Mouse (Mus musculus) brain, embryonic 14.5 days (tissue): ENCODE data around the gene Gpr146. TPM values are rescaled to one million over a fixed set of nuclear protein-coding genes. Genes with fewer than 3 reads are reported as not detected.
"Not testable (repeated sequence)": the region's sequence is repeated elsewhere in the genome, so short reads cannot be mapped to it uniquely, and the experiment has no call there.

ENCODE experiments used
- DNase-seq: peaks from one replicate; pipeline ENCODE4 v3.0.0-alpha.2; 2011; ENCODE audit warnings: low read depth
- CTCF ChIP-seq: fragments of 200-500 bp; IDR thresholded peaks from 2 replicates; pipeline ENCODE4 v1.5.1; 2012; ENCODE audit warnings: inconsistent platforms, mild to moderate bottlenecking, moderate library complexity, borderline replicate concordance; ENCODE audit not compliant: insufficient read depth, insufficient read length; ENCODE audit errors: extremely low read depth
- POLR2A ChIP-seq: fragments of 200-500 bp; IDR thresholded peaks from 2 replicates; pipeline ENCODE4 v1.6.1; 2012; ENCODE audit warnings: mild to moderate bottlenecking, inconsistent platforms, borderline replicate concordance; ENCODE audit not compliant: poor library complexity, insufficient read depth, insufficient read length, severe bottlenecking; ENCODE audit errors: extremely low read depth
- polyA plus RNA-seq: library from polyadenylated mRNA; depleted of rRNA; stranded (reverse); fragments of >200 nt; gene quantifications from 2 replicates; pipeline ENCODE4 v1.2.3, GENCODE M21; 2012

Gene Gpr146
- polyA plus RNA-seq, 1 experiment = 2.0 TPM

- TF ChIP-seq CTCF (no peak), POLR2A (no peak)
- DNase-seq = peak; percentile 52
Measured at GRCm38 (mm10) chr5:139387329-139388194, 10.1 kb downstream of the Gpr146 start.

GRCm38 (mm10) chr5:139388195-139388570, 10.7 kb downstream of the Gpr146 start:
- DNase-seq = no peak
- TF ChIP-seq CTCF (no peak), POLR2A (no peak)

DNA sequence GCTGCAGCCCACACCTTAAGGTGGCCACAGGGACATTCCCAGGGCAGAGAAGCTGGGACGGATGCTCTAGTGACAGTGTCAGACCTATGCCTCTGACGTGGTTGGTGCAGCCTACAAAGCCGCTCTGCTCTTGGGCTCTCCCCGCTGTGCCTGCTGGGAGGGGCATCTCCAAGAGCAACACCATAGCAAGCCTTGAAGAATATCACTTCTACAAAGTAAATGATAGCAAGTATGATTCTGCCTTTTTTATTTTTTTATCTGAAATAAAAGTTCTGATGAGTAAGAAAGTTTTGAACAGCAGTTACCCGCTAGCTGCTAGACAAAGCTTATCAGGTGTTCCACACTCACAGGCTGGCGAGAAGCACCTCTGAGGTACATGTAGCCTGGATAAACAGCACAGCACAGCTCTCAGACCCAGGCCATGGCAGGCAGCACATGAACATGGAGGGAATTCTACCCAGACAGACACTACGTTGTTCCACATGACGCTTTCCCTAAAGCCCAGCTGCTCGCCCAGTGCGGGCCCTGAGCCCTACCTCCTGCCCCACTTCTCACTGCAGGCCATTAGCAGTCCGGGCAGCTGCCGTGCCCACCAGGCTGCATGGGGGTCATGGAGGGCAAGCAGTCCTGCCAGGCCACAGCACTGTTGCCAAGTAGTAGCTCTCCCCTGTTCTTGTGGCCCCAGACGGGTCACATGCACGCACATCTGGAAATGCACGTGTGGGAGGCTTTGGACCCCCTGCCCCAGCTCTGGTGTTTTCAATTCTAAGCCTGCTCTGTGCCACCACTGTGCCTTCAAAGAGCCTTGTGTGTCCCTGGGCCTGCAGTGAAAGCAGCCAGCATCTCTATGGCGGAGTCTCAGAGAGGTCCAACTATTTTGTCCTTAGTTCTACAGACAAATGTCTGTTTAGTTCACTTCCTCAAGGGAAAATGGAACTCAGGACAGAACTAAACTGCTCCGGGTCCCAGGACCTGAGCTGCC, 11.5 kb downstream of the Gpr146 start:
- no peak for DNase-seq
- TF ChIP-seq CTCF (no peak), POLR2A (no peak)

- TF ChIP-seq POLR2A (no peak), CTCF (no peak)
- DNase-seq = peak; percentile 47
Measured at GRCm38 (mm10) chr5:139389676-139390061, 12.2 kb downstream of the Gpr146 start.

DNA sequence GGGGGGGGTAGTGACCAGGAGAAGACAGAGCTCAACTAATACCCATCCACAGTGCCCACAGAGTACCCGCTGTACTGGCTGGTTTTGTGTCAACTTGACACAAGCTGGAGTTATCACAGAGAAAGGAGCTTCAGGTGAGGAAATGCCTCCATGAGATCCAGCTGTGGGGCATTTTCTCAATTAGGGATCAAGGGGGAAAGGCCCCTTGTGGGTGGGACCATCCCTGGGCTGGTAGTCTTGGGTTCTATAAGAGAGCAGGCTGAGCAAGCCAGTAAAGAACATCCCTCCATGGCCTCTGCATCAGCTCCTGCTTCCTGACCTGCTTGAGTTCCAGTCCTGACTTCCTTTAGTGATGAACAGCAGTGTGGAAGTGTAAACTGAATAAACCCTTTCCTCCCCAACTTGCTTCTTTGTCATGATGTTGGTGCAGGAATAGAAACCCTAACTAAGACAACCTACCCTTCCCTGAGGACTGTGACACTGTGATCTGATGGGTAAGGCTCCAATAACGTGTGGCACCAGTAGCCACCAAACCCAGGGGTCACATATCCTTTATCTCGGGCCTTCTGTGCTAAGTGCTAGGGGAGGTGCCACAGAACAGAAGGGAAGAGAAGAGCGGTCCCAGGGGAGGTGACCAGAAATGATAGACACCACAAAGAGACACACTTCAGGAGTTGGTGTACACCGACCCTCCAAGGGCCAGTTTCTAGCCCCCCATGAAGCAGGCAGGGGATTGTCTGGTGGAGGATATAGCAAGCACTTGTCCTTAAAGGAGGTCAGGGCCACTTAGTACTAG, 13.0 kb downstream of the Gpr146 start:
- DNase-seq = not testable (repeated sequence)

DNA sequence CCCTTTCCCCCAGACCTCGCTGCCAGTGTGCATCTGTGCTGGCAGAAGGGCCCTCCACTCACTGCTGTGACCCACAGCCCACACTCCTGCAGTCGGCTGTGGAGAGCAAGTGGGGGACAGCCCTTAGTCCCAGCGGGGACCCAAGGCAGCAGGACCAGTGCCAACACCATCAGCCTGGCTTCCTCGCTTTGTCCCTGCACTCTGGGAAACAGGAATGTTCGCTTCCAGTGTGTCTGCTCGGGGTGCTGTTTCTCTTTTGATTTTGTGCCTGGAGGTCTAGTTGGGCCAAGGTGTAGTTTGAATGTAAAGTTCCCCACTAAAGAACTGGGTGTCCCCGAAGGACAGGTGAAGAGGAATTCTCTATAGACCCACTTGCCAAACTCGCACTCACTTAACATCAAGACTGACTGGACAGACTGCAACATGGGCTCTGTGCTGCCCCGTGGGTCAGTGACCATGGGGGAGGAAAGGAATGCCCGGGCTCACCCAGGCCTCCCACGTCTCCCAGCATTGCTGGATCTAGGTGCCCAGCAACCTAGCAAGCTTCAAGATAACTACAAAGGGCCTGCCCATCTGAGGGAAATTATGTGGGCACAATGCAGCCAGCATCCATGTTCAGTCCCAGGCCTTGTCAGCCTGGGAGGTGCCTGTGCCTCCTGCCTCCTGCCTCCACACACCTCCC, 14.0 kb downstream of the Gpr146 start:
- no peak for DNase-seq
- TF ChIP-seq POLR2A (no peak), CTCF (no peak)

- no peak for DNase-seq
- TF ChIP-seq POLR2A = no peak
- no peak for TF ChIP-seq CTCF
Measured at GRCm38 (mm10) chr5:139392219-139393196, 15.0 kb downstream of the Gpr146 start.

DNA sequence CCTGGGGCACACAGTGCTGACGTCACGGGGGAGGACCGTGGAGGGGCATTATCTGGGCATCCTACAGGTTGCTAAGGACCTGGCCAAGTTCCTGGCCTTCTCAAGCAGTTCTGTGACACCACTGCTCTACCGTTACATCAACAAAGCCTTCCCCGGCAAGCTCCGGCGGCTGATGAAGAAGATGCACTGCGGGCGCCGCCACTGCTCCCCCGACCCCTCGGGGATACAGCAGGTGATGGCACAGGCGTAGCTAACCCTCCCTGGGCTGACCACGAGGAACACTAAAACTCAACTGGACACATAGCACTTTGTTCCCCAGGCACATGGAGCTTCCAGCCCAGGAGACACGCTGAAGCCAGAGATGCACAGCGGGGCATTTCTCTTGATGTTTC, 15.7 kb downstream of the Gpr146 start:
- no peak for DNase-seq
- TF ChIP-seq POLR2A (no peak), CTCF (no peak)

DNA sequence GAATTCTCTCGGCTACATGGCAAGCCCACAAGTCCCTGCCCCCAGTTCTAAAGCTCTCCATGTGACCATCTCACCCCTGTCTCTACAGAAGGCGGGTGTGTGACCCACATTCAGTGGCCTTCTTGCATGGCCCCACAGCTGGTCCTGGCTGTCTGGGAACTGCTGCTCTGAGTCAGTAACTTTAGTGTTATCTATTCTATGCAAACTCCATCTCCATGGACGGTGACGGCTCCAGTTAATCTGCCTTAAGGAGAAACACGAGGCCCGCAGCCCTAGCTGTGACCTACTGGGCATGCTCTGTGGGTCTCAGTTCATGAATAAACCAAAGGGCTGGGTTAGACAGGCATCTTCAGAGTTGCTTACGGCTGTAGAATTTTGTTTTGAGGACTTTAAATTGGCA, 16.9 kb downstream of the Gpr146 start:
- no peak for DNase-seq

More for the DNA sequence above, 16.9 kb downstream of the Gpr146 start:
- TF ChIP-seq POLR2A (no peak), CTCF (no peak)
